Mouse (Mus musculus) kidney, adult 2 months (tissue): ENCODE results near the gene Krt18. TPM values are rescaled to one million over a fixed set of nuclear protein-coding genes. Genes with fewer than 3 reads are reported as not detected.
A peak's percentile ranks its signal among the peaks of the same experiment; 100 is the strongest.

Experiments
- DNase-seq: peaks from one replicate; pipeline ENCODE4 v3.0.0; 2021
- H3K27ac ChIP-seq: fragments of 200-500 bp; 2 replicates; pipeline ENCODE4 v1.5.1; 2012; ENCODE audit warnings: low read depth, low read length, control low read depth, inconsistent platforms; ENCODE audit not compliant: insufficient read depth
- H3K27me3 ChIP-seq: fragments of 200-500 bp; replicated peaks from 2 replicates; pipeline ENCODE4 v1.6.1; 2012; ENCODE audit warnings: mild to moderate bottlenecking, moderate library complexity, low read length, inconsistent platforms; ENCODE audit not compliant: control insufficient read depth, insufficient read depth
- H3K36me3 ChIP-seq: fragments of 200-500 bp; 2 replicates; pipeline ENCODE4 v1.6.1; 2012; ENCODE audit warnings: mild to moderate bottlenecking, moderate library complexity, low read length, inconsistent platforms; ENCODE audit not compliant: control insufficient read depth, insufficient read depth
- H3K4me1 ChIP-seq: fragments of 200-500 bp; 2 replicates; pipeline ENCODE4 v1.6.1; 2011; ENCODE audit warnings: low read length; ENCODE audit not compliant: control insufficient read depth, insufficient read depth
- H3K4me3 ChIP-seq: fragments of 200-500 bp; 2 replicates; pipeline ENCODE4 v1.5.1; 2011; ENCODE audit warnings: mild to moderate bottlenecking, low read depth, low read length, control low read depth; ENCODE audit not compliant: insufficient read depth
- CTCF ChIP-seq: fragments of 200-500 bp; conservative IDR thresholded peaks from 2 replicates; pipeline ENCODE4 v1.5.1; 2011; ENCODE audit warnings: low read depth, mild to moderate bottlenecking, control low read depth, low read length, moderate library complexity, mixed read lengths; ENCODE audit not compliant: insufficient read depth, insufficient read length
- POLR2A ChIP-seq: fragments of 200-500 bp; IDR thresholded peaks from one replicate; pipeline ENCODE4 v1.6.1; 2011; ENCODE audit warnings: low read depth, low read length, control low read depth
- WGBS: fragments of 180-500 bp; shearing (Covaris S2); methylation state at CpG from one replicate; pipeline ENCODE4 v1.1.7; 2018; 5-methylcytosine and 5-hydroxymethylcytosine counted together
- polyA plus RNA-seq: library from polyadenylated mRNA; depleted of rRNA; stranded (reverse); fragments of >200 nt; gene quantifications from 2 replicates; pipeline ENCODE4 v1.2.3, GENCODE M21; 2012

The Krt18 gene
- polyA plus RNA-seq, 1 experiment: 20.7 TPM

GRCm38 (mm10) chr15:102002646-102003488 is 25.1 kb upstream of the Krt18 start:
- Histone ChIP-seq H3K27ac (0 out of 2 replicates have a peak overlapping the region, but pooled peaks have one; percentile 6), H3K4me1 (no peaks in the 10 kb centered on the region; the same call in 1 of the 2 replicates), H3K4me3 (peak overlapping the region; percentile 42), H3K27me3 (no peaks in the 10 kb centered on the region), H3K36me3 (no peaks in the 10 kb centered on the region)
- DNase-seq: peak; percentile 90
- WGBS: 4% methylated on average over 34 of the region's 34 CpGs
- TF ChIP-seq CTCF (no peak), POLR2A (no peak)

GRCm38 (mm10) chr15:102003516-102003915 is 24.5 kb upstream of the Krt18 start:
- 24% methylated on average over 12 of the region's 12 CpGs for WGBS
- no peak for DNase-seq
- Histone ChIP-seq H3K4me1 (no peaks in the 10 kb centered on the region; the same call in 1 of the 2 replicates), H3K27me3 (no peaks in the 10 kb centered on the region), H3K36me3 (no peaks in the 10 kb centered on the region), H3K27ac (0 out of 2 replicates have a peak overlapping the region, but pooled peaks have one; percentile 3), H3K4me3 (peak overlapping the region; percentile 42)
- TF ChIP-seq POLR2A (no peak), CTCF (no peak)

- TF ChIP-seq POLR2A: peak; percentile 54
- TF ChIP-seq CTCF: peak; percentile 65
- H3K36me3 ChIP-seq: no peaks in the 10 kb centered on the region
- peak within 1 kb of the TSS; percentile 74; the same call in 1 of the 2 replicates for H3K27ac ChIP-seq
- WGBS: 24% methylated on average over 11 of the region's 11 CpGs
- H3K4me3 ChIP-seq: peak within 1 kb of the TSS; percentile 42
- H3K4me1 ChIP-seq: no peaks in the 10 kb centered on the region; the same call in 1 of the 2 replicates
- no peaks in the 10 kb centered on the region for H3K27me3 ChIP-seq
- peak; percentile 86 for DNase-seq
These were observed 23.8 kb upstream of the Krt18 start, which contains the start of gene Krt8 for GRCm38 (mm10) chr15:102004189-102004588. Gene Krt8 (minus strand): TSS chr15:102004482.

- WGBS: 65% methylated on average over 4 of the region's 4 CpGs
- DNase-seq: no peak
- no peaks in the 10 kb centered on the region; the same call in 1 of the 2 replicates for H3K4me1 ChIP-seq
- H3K27ac ChIP-seq: no peak overlapping the region
- no peaks in the 10 kb centered on the region for H3K36me3 ChIP-seq
- no peak overlapping the region for H3K4me3 ChIP-seq
- TF ChIP-seq POLR2A: no peak
- no peak for TF ChIP-seq CTCF
- no peaks in the 10 kb centered on the region for H3K27me3 ChIP-seq
These were observed 22.7 kb upstream of the Krt18 start for GRCm38 (mm10) chr15:102005290-102005689.

GRCm38 (mm10) chr15:102006317-102006716 is 21.7 kb upstream of the Krt18 start:
- no peaks in the 10 kb centered on the region for H3K27me3 ChIP-seq
- no peak overlapping the region for H3K4me3 ChIP-seq
- H3K4me1 ChIP-seq: no peaks in the 10 kb centered on the region; the same call in 1 of the 2 replicates
- H3K27ac ChIP-seq: peak overlapping the region; percentile 50; the same call in 1 of the 2 replicates
- peak; percentile 22 for DNase-seq
- H3K36me3 ChIP-seq: no peaks in the 10 kb centered on the region
- TF ChIP-seq POLR2A (no peak), CTCF (no peak)
- 47% methylated on average over 11 of the region's 11 CpGs for WGBS

- no peak for TF ChIP-seq POLR2A
- no peak for TF ChIP-seq CTCF
- Histone ChIP-seq H3K36me3 (no peaks in the 10 kb centered on the region), H3K4me1 (no peaks in the 10 kb centered on the region; the same call in 1 of the 2 replicates), H3K27ac (peak overlapping the region; percentile 39; the same call in 1 of the 2 replicates), H3K27me3 (no peaks in the 10 kb centered on the region), H3K4me3 (no peak overlapping the region)
- DNase-seq: peak; percentile 20
- 70% methylated on average over 12 of the region's 12 CpGs for WGBS
These were observed 20.6 kb upstream of the Krt18 start for GRCm38 (mm10) chr15:102007097-102008069.
